Mouse (Mus musculus): ENCODE results near the gene Rnf215. TPM values are rescaled to one million over a fixed set of nuclear protein-coding genes. Genes with fewer than 3 reads are reported as not detected.
A peak's percentile ranks its signal among the peaks of the same experiment; 100 is the strongest.
"Not testable (repeated sequence)": the region's sequence is repeated elsewhere in the genome, so short reads cannot be mapped to it uniquely, and the experiment has no call there.

The Rnf215 gene
- polyA plus RNA-seq, 1 experiment from 2014 or later, result 28.2 TPM

DNA sequence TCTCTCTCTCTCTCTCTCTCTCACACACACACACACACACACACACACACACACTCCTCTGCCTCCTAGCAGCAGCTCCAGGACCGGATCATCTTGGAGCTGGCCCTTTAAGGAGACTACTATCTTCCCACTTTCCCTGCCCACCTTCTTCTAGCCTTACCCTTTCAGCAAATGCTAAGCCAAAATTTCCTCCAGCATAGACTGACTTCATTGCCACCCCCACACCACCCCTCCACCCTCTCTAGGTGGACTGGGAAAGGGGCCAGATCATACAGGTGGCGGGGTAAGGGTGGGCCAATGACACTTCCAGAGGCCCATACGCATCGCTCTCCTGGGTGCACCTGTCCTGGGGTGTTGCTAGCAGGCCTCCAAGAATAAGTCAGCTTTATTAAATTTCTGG lies 19.6 kb upstream of the Rnf215 start:
- no peak overlapping the region for H3K27ac ChIP-seq
- 83% methylated on average over 4 of the region's 4 CpGs for WGBS
- no peak overlapping the region for H3K9ac ChIP-seq
- H3K4me1 ChIP-seq, result peaks cover 20% of the 10 kb centered on the region
- H3K27me3 ChIP-seq, result peaks cover 35% of the 10 kb centered on the region
- no peak overlapping the region for H3K4me3 ChIP-seq (replicated peaks)
- ATAC-seq (replicated peaks; ENCODE audit: low FRiP score), result no peak
- no peak overlapping the region for H3K4me2 ChIP-seq
- no peaks in the 10 kb centered on the region for H3K9me3 ChIP-seq (replicated peaks)
- no peaks in the 10 kb centered on the region for H3K36me3 ChIP-seq

DNA sequence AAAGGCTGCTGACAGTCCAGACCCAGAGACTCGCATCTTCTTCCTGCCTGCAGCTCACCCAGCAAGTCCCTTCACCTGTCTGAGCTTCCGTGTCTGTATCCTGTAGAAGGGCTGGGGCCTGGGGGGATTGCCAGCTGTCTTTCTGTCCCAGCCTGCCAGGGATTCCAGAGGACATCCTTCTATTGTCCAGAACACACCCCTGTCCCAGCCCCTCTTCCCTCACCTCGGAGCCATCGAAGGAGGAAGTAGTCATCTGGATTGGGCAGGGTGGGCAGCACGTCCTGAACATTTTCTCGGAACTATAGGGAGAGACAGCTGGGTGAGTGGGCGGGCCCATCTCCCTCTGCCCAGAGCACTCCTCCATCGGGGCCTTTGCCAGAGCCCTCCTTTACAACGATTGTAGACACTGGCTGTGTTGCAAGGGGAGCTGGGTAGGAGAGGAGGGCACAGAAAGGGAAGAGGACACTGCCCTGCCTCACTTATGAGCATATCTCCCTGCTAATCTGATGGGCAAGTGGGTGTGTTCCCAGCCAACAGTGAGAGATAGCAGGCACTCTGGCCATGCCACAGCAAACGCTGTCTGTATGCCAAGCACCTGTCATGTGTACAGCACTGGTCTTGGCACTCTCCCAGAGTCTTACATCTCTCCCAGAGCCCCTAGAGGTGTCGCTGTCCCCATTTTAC lies 18.4 kb upstream of the Rnf215 start:
- no peak overlapping the region for H3K27ac ChIP-seq
- no peak overlapping the region for H3K9ac ChIP-seq
- whole genome bisulfite sequencing, result 55% methylated on average over 11 of the region's 11 CpGs
- no peak overlapping the region for H3K4me3 ChIP-seq (replicated peaks)
- peaks cover 20% of the 10 kb centered on the region for H3K4me1 ChIP-seq
- no peak overlapping the region for H3K4me2 ChIP-seq
- peaks cover 41% of the 10 kb centered on the region for H3K27me3 ChIP-seq
- no peak for ATAC-seq (replicated peaks; ENCODE audit: low FRiP score)
- no peaks in the 10 kb centered on the region for H3K9me3 ChIP-seq (replicated peaks)
- H3K36me3 ChIP-seq, result no peaks in the 10 kb centered on the region

DNA sequence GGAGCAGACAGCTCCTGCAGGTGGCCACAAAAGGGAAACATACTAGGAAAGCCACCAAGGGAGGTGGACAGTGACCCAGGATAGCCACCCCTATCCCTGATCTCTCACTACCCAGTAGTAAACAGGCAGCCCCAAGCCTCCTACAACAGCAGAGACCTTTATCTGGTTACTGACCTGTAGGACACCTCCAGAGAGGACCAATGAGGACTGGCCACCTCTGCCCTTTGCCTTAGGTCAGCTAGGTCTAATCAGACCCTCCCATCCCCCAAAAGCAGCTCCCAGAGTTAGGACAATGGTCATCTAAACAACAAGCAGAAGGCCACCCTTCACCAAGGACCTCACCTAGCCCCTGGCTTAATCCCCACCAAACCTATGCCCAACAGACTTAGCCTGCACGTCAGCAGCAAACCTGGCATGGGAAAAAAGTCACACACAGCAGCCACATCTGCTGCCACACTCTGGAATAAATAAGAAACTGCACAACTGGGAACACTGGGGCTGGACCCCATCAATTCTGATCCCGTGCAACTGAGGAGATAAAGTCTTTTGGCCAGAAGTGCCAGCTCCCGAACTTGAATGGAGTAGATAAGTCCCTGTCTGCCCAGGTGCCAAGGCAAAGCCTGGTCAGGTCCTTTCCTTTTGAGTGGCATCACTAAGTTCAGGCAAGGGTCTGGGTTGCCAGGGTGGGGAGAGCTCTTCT lies 17.5 kb upstream of the Rnf215 start:
- Histone ChIP-seq H3K9ac (no peak overlapping the region), H3K4me2 (peak overlapping the region; percentile 87), H3K9me3 (replicated peaks) (no peaks in the 10 kb centered on the region), H3K4me1 (peaks cover 20% of the 10 kb centered on the region), H3K27ac (no peak overlapping the region), H3K36me3 (no peaks in the 10 kb centered on the region), H3K27me3 (peaks cover 41% of the 10 kb centered on the region), H3K4me3 (replicated peaks) (peak overlapping the region; percentile 49)
- WGBS, result 25% methylated on average over 3 of the region's 3 CpGs
- no peak for ATAC-seq (replicated peaks; ENCODE audit: low FRiP score)

DNA sequence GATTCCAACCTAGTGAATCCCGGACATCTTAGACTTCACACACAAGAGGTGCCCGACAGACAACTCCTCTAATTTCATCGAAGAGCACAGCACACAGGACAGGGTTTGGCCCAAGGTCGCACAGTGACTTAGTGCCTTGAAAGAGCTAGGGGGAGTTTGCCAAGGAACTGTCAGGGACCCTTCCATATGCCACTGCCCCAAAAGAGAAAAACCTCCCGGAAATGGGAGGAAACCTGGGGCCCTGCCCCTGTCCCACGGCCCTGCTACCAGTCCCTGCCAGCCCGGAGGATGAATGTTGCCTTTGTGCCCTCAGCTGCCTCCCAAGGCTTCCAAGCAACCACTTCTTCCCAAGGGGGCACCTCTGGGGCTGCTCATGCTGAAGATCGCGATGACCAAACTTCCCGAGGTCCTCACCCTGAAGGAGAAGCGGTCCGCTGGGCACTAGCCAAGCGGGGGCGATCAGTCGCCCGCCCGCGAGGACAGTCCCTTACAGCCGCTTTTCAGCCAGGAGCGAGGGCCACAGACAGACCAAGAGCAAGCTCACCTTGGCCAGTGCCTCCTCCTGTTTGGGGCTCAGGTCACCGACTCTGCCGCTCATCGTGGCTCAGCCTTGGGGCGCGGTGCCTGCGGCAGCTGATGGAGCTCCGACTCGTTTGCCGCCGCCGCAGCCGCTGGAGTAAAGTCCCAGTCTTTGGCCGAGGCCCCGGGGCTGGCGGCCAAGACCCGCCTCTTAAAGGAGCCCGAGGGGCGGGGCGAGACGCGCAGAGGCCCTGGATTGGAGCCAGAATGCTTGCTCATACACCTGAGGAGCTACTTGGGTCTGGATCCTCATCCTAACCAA lies 16.7 kb upstream of the Rnf215 start:
- Histone ChIP-seq H3K9ac (peak overlapping the region; percentile 37), H3K9me3 (replicated peaks) (no peaks in the 10 kb centered on the region), H3K27me3 (peaks cover 41% of the 10 kb centered on the region), H3K4me2 (peak overlapping the region; percentile 87), H3K4me1 (peaks cover 20% of the 10 kb centered on the region), H3K4me3 (replicated peaks) (peak overlapping the region; percentile 49), H3K27ac (no peak overlapping the region), H3K36me3 (no peaks in the 10 kb centered on the region)
- 2% methylated on average over 41 of the region's 41 CpGs for WGBS
- ATAC-seq (replicated peaks; ENCODE audit: low FRiP score), result peak; percentile 69

DNA sequence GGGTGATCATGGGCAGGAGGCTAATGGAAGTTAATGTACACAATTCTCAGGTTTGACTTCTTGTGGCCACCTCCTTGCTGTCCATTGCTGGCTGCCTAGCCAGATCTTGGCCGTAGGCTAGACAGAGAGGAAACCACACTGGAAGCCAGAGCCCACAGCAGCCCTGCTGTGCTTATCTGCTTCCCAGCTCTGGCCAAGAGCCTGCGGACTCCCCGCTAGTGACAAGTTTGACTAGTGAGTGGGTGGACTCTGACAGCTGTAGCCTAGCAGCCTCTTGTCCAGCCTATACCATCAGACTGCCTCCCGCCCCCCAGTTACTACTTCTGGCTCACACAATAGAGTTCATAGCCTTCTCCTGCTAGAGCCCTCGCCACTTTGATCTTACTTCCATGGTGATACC lies 15.4 kb upstream of the Rnf215 start:
- Histone ChIP-seq H3K4me1 (peaks cover 20% of the 10 kb centered on the region), H3K4me3 (replicated peaks) (no peak overlapping the region), H3K27ac (no peak overlapping the region), H3K4me2 (no peak overlapping the region), H3K9me3 (replicated peaks) (no peaks in the 10 kb centered on the region), H3K9ac (no peak overlapping the region), H3K36me3 (no peaks in the 10 kb centered on the region), H3K27me3 (peaks cover 41% of the 10 kb centered on the region)
- no peak for ATAC-seq (replicated peaks; ENCODE audit: low FRiP score)
- WGBS, result 74% methylated on average over 5 of the region's 5 CpGs

DNA sequence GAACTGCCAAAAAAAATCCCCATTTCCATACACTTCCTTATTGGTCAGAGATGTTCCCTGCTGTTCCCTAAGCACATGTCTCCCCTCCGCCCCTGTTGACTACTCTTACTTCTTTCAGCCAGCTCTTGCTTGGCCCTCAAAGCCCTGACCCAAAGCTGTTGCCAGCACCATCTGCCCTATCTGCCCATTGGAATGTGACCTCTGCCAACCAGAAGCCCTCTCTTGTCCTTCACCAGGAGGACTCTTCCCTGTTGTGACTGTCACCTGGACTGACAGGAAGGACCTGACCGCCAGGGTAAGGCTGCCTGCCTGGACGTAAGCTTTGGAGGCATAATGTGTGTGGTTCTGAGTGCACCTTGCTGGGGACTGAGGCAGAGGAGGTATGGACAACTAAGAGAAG lies 13.3 kb upstream of the Rnf215 start:
- Histone ChIP-seq H3K27me3 (peaks cover 39% of the 10 kb centered on the region), H3K27ac (no peak overlapping the region), H3K9me3 (replicated peaks) (peaks cover 7% of the 10 kb centered on the region; the same call in 1 of the 2 replicates), H3K36me3 (no peaks in the 10 kb centered on the region), H3K9ac (no peak overlapping the region), H3K4me3 (replicated peaks) (no peak overlapping the region), H3K4me2 (no peak overlapping the region), H3K4me1 (peaks cover 20% of the 10 kb centered on the region)
- WGBS, result 85% methylated on average over 3 of the region's 3 CpGs
- ATAC-seq (replicated peaks; ENCODE audit: low FRiP score), result no peak

DNA sequence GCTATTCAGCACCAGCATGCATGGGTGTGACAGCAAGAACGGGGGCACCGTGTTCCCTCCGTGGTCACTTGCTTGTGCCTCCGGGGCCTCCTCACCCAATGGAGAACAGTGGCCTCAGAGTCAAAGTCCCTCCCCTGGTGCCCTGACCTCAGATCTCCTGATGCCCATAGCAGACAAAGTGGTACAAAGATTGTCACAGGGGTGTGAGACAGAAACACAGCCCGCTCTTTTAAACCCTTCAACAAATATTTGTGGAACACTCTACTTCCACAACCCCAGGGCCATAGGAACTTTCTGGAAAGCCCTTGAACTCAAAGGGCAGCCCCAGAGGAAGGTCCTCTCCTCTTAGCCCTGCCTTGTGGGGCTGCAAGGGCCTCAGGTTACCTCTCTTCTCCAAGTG lies 12.8 kb upstream of the Rnf215 start:
- WGBS, result 83% methylated on average over 5 of the region's 5 CpGs
- Histone ChIP-seq H3K4me2 (no peak overlapping the region), H3K4me1 (peaks cover 20% of the 10 kb centered on the region), H3K9ac (no peak overlapping the region), H3K27ac (no peak overlapping the region), H3K9me3 (replicated peaks) (peaks cover 7% of the 10 kb centered on the region; the same call in 1 of the 2 replicates), H3K36me3 (no peaks in the 10 kb centered on the region), H3K4me3 (replicated peaks) (no peak overlapping the region), H3K27me3 (peaks cover 34% of the 10 kb centered on the region)
- no peak for ATAC-seq (replicated peaks; ENCODE audit: low FRiP score)

DNA sequence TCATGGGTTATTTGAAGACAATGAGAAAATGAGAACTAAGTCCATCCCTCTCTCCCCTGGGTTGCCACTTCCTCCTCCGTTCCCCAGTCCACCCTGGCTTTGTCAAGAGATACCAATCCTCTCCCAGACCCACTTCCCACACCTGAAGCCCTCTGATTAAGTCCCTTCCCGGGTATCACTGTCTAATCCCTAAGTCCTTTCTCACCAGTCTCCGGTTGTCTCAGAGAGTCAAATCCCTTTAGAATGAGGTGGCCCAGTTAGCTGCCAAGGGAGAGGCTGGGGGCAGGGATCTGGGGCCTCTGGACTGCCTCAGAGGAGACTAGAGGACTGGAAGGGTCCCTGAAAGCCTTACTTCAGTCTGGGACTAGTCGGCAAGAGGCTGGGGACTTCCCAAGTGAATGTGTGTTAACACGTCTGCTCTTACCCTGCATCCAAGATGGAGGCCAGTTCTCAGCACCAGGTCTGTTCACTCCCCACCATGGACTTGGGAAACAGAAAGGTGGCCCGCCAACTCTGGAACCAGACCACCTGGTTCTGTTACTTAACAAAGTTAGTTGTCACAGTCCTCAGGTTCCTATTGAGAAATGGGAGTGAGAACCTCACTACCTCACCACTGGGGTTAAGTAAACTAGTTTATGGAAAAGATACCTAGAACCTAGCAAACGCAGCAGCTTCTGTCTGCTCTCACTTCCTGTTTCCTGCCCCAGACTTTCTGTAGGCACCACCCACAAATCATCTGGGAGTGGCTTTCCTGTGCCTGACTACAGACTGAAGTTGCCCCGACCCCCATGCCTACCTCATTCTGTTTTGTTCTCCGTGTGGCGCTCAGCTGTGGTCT lies 12.0 kb upstream of the Rnf215 start, which contains the start of gene Sec14l2:
Gene Sec14l2 (minus strand): TSS at position 674 of the 838 bp plus-strand sequence.
- Histone ChIP-seq H3K4me2 (no peak within 1 kb of the TSS), H3K27ac (no peak within 1 kb of the TSS), H3K36me3 (no peaks in the 10 kb centered on the region), H3K9me3 (replicated peaks) (peaks cover 7% of the 10 kb centered on the region; the same call in 1 of the 2 replicates), H3K4me1 (peaks cover 14% of the 10 kb centered on the region), H3K4me3 (replicated peaks) (no peak within 1 kb of the TSS), H3K27me3 (peaks cover 27% of the 10 kb centered on the region), H3K9ac (no peak within 1 kb of the TSS)
- no peak for ATAC-seq (replicated peaks; ENCODE audit: low FRiP score)
- 73% methylated on average over 10 of the region's 10 CpGs for WGBS

DNA sequence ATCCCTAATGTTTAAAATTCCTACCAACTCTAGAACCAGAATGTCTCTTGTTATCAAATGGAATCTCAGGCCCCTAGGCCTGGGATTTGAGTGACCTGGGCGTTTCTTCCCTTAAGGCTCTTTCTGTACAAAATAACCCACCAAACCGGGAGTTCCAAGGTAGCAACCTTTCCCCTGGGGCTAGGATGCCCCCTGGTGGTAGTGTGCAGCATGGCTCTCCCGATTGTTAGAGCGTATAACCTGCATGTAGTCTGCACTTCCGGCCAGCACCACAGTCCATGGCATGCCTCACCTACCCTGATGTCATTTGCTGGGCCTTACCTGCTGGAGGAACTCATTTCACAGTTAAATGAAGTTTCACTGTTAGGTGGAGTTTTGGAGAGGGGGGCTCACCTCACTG lies 11.1 kb upstream of the Rnf215 start:
- no peak for ATAC-seq (replicated peaks; ENCODE audit: low FRiP score)
- no peak overlapping the region for H3K4me2 ChIP-seq
- no peak overlapping the region for H3K4me3 ChIP-seq (replicated peaks)
- peaks cover 17% of the 10 kb centered on the region for H3K27me3 ChIP-seq
- H3K4me1 ChIP-seq, result peaks cover 5% of the 10 kb centered on the region; the same call in 1 of the 2 replicates
- H3K36me3 ChIP-seq, result no peaks in the 10 kb centered on the region
- H3K9me3 ChIP-seq (replicated peaks), result peaks cover 7% of the 10 kb centered on the region; the same call in 1 of the 2 replicates
- H3K9ac ChIP-seq, result no peak overlapping the region
- no peak overlapping the region for H3K27ac ChIP-seq
- WGBS, result 59% methylated on average over 5 of the region's 5 CpGs

DNA sequence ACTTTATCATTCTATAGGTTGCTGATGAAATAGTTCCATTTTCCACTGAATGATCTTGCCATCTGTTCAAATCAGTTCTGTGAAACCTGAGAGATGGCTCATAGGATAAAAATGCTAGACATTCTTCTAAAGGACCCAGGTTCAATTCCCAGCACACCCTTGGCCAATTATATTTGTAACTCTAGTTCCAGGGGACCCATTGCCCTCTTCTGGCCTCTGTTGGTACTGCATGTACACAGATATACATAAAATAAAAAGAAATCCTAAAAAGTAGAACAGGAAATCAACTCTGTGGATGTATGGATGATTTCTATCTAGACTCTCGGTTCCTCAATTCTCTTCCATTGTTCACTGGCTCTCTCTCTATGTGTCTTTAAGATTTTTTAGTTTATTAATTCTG lies 7.9 kb upstream of the Rnf215 start:
- H3K4me1 ChIP-seq, result no peaks in the 10 kb centered on the region
- no peak for ATAC-seq (replicated peaks; ENCODE audit: low FRiP score)
- H3K9ac ChIP-seq, result no peak overlapping the region
- H3K4me2 ChIP-seq, result no peak overlapping the region
- no peaks in the 10 kb centered on the region for H3K27me3 ChIP-seq
- no peak overlapping the region for H3K4me3 ChIP-seq (replicated peaks)
- no peaks in the 10 kb centered on the region for H3K36me3 ChIP-seq
- H3K27ac ChIP-seq, result no peak overlapping the region
- peaks cover 7% of the 10 kb centered on the region; the same call in 1 of the 2 replicates for H3K9me3 ChIP-seq (replicated peaks)
- 89% methylated on average over 1 of the region's 1 CpGs for whole genome bisulfite sequencing

DNA sequence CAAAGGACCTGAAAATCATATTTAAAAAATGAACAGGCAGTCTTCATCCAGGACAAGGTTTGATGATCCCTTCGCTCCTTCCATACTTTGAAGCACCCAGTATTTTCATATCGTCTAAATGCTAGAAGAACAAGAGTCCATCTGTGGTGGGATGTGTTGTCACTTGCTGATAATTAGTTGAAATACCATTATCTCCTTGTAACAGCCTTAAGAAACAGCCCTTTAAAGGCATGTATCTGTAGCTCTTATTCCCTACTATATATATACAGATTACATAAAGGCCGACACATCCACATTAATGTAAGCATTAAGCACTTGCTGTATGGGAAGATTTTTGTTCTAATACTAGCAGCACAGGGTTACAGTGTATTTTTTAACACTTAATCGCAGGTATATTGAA lies 6.5 kb upstream of the Rnf215 start:
- H3K9ac ChIP-seq; H3K4me1 ChIP-seq; H3K27ac ChIP-seq; H3K4me3 ChIP-seq (replicated peaks); H3K27me3 ChIP-seq; H3K4me2 ChIP-seq; H3K36me3 ChIP-seq; ATAC-seq (replicated peaks; ENCODE audit: low FRiP score); H3K9me3 ChIP-seq (replicated peaks): not testable (repeated sequence)
- WGBS, result 91% methylated on average over 4 of the region's 4 CpGs
